Mouse (Mus musculus) heart, embryonic 14.5 days (tissue): ENCODE results near the gene Fam83b. TPM values are rescaled to one million over a fixed set of nuclear protein-coding genes. Genes with fewer than 3 reads are reported as not detected.

Experiments used
- ATAC-seq: fragments of 200-750 bp; cut with Nextera tagmentation; 2 replicates; pipeline ENCODE4 v1.8.0; 2017; ENCODE audit warnings: low read depth, moderate TSS enrichment; ENCODE audit not compliant: insufficient number of reproducible peaks, insufficient read depth, low FRiP score
- H3K27ac ChIP-seq, 2 experiments: fragments of 200-500 bp in 1 of 2; fragments of 300-500 bp in 1 of 2; sonication (generic) in 1 of 2; replicated peaks in 1 of 2; 2 replicates each; pipeline ENCODE4 v1.5.1; 2012 to 2014; ENCODE audit warnings: low read depth in 2 of 2, low read length in 2 of 2, control low read depth in 1 of 2, mild to moderate bottlenecking in 1 of 2, mixed read lengths in 1 of 2; ENCODE audit not compliant: control insufficient read depth in 1 of 2, insufficient read depth in 1 of 2
- H3K27me3 ChIP-seq: fragments of 300-500 bp; sonication (generic); 2 replicates; pipeline ENCODE4 v1.6.1; 2014; ENCODE audit warnings: mild to moderate bottlenecking, low read length, control low read depth; ENCODE audit not compliant: control insufficient read depth, insufficient read depth
- H3K36me3 ChIP-seq: fragments of 300-500 bp; sonication (generic); 2 replicates; pipeline ENCODE4 v1.6.1; 2014; ENCODE audit warnings: mild to moderate bottlenecking, control low read depth, low read length, mixed read lengths; ENCODE audit not compliant: control insufficient read depth, insufficient read depth
- H3K4me1 ChIP-seq, 2 experiments: fragments of 200-500 bp in 1 of 2; fragments of 300-500 bp in 1 of 2; sonication (generic) in 1 of 2; 2 replicates each; pipeline ENCODE4 v1.6.1; 2012 to 2014; ENCODE audit warnings: low read length in 2 of 2, control low read depth in 1 of 2, mixed read lengths in 1 of 2; ENCODE audit not compliant: control insufficient read depth in 2 of 2, insufficient read depth in 2 of 2
- H3K4me2 ChIP-seq: fragments of 300-500 bp; sonication (generic); 2 replicates; pipeline ENCODE4 v1.6.1; 2014; ENCODE audit warnings: mild to moderate bottlenecking, low read length
- H3K4me3 ChIP-seq, 2 experiments: fragments of 200-500 bp in 1 of 2; fragments of 300-500 bp in 1 of 2; sonication (generic) in 1 of 2; 2 replicates each; pipeline ENCODE4 v1.5.1; 2012 to 2014; ENCODE audit warnings: low read length in 2 of 2, mild to moderate bottlenecking in 2 of 2, control low read depth in 1 of 2, low read depth in 1 of 2, moderate library complexity in 1 of 2; ENCODE audit not compliant: control insufficient read depth in 1 of 2, insufficient read depth in 1 of 2
- H3K9ac ChIP-seq: fragments of 300-500 bp; sonication (generic); 2 replicates; pipeline ENCODE4 v1.6.1; 2014; ENCODE audit warnings: mild to moderate bottlenecking, low read length
- H3K9me3 ChIP-seq: fragments of 300-500 bp; sonication (generic); 2 replicates; pipeline ENCODE4 v1.6.1; 2016; ENCODE audit warnings: low read length, control low read depth; ENCODE audit not compliant: control insufficient read depth
- WGBS: fragments of 180-500 bp; shearing (Covaris S2); extraction: QIAGEN DNeasy Blood & Tissue Kit; methylation state at CpG from one replicate; pipeline ENCODE4 v1.1.7; 2014; 5-methylcytosine and 5-hydroxymethylcytosine counted together
- polyA plus RNA-seq: library from polyadenylated mRNA; unstranded; fragments of >200 nt; fragmentation: Nextera tagmentation; extraction: Ambion mirVana; gene quantifications from 2 replicates; pipeline ENCODE4 v1.2.1, GENCODE M21; 2014

The Fam83b gene
- polyA plus RNA-seq, 1 experiment from 2014 or later, result 0.43 TPM

DNA sequence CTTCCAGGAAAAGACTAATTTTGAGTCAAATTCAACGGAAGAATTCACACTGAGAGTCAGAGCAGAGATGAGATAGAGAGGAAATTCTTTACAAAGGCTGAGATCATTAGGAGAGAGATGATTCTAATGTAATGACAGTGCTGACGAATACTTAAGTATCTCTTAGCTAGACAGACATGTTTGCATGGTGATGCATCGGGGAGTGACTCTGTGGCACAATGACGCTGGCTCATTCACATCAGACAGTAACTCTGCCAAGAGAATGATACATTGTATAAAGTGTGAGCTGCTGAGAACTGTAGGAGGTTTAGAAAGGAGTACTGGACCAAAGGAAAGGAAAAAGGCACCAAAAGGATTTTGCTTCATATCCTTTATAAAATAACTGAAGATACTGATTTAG lies 26.2 kb downstream of the Fam83b start:
- no peak overlapping the region for H3K4me2 ChIP-seq
- no peaks in the 10 kb centered on the region for H3K4me1 ChIP-seq
- 59% methylated on average over 4 of the region's 4 CpGs for WGBS
- no peaks in the 10 kb centered on the region for H3K36me3 ChIP-seq
- no peak overlapping the region for H3K4me3 ChIP-seq
- no peak overlapping the region for H3K27ac ChIP-seq
- H3K27me3 ChIP-seq, result no peaks in the 10 kb centered on the region
- ATAC-seq, result no peak
- H3K9ac ChIP-seq, result no peak overlapping the region
- H3K9me3 ChIP-seq, result no peaks in the 10 kb centered on the region

DNA sequence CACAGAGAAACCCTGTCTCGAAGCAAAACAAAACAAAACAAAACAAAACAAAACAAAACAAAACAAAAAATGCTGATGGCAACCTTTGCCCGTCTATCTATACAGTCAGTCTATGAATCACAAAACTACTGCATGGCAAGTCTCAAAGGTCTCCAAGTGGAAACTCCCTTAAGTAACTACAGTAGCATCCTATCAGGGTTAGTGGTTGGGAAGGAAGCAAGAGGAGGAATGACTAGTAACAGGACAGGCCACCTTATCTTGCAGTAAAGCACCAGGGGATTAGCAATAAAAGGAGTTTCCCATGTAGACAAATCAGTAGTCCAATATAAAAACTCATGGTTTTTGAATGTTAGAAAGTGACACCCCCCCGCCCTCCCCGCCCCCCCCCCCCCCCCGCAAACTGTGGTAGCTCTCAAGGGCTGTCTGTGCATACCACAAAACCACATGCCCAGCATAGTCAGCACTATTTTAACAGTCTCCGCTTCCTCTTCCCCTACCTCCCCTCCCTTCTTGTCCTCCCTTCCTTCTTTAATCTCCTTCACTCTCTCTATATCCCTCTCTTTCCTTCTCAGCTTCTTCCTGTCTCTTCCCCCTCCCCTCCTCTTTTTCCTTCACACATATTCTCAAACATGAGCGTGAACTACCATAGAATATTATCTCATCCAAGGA lies 26.8 kb downstream of the Fam83b start:
- Histone ChIP-seq H3K4me3 (no peak overlapping the region), H3K27ac (no peak overlapping the region), H3K9ac (no peak overlapping the region), H3K27me3 (no peaks in the 10 kb centered on the region), H3K36me3 (no peaks in the 10 kb centered on the region), H3K4me2 (no peak overlapping the region), H3K9me3 (no peaks in the 10 kb centered on the region), H3K4me1 (no peaks in the 10 kb centered on the region)
- 73% methylated on average over 4 of the region's 7 CpGs for WGBS
- ATAC-seq, result no peak

DNA sequence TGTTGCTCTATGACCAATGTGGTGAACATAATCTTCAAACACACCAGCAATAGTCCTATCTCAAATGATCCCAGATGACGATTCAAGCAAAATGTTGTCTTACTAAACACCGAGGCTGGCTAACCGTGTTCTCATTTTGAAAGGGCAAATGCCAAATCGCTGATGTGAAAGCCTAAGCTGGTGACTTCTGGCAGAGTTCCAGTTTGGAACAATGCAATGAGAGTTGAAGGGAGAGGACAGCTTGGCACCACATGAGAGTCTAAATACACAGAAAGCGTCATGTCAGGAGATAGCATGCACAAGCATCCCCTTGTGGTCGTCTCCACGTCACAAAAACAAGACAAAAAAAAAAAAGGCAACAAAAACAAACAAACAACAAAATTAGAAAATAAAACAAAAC lies 27.6 kb downstream of the Fam83b start:
- 42% methylated on average over 7 of the region's 7 CpGs for WGBS

DNA sequence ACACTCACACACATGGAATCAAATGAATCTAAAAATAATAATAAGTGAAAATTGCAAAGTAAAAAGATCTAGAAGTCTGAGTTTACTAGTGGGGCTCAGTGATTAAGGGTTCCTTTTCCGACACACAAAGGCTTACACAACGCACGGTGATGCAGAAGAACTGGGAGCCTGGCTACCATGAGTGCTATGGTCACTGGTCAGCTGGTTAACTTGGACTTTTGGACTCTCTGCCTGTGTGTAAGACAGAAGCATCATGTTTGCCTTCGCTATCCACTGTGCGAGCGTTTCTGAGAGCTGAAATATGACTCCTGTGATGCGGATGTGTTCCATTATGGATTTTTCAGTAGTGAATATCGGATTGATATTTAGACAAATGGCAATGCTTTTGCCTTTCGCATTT lies 30.9 kb downstream of the Fam83b start:
- no peak overlapping the region for H3K27ac ChIP-seq
- H3K36me3 ChIP-seq, result no peaks in the 10 kb centered on the region
- no peaks in the 10 kb centered on the region for H3K27me3 ChIP-seq
- H3K9me3 ChIP-seq, result no peaks in the 10 kb centered on the region
- H3K4me3 ChIP-seq, result no peak overlapping the region
- no peak for ATAC-seq
- H3K4me2 ChIP-seq, result no peak overlapping the region
- WGBS, result 89% methylated on average over 9 of the region's 9 CpGs
- no peaks in the 10 kb centered on the region for H3K4me1 ChIP-seq
- no peak overlapping the region for H3K9ac ChIP-seq

More for the DNA sequence above, 27.6 kb downstream of the Fam83b start:
- no peak overlapping the region for H3K27ac ChIP-seq
- no peaks in the 10 kb centered on the region for H3K4me1 ChIP-seq
- ATAC-seq, result no peak
- H3K36me3 ChIP-seq, result no peaks in the 10 kb centered on the region
- no peak overlapping the region for H3K4me2 ChIP-seq
- H3K27me3 ChIP-seq, result no peaks in the 10 kb centered on the region
- H3K9me3 ChIP-seq, result no peaks in the 10 kb centered on the region
- H3K9ac ChIP-seq, result no peak overlapping the region
- H3K4me3 ChIP-seq, result no peak overlapping the region

DNA sequence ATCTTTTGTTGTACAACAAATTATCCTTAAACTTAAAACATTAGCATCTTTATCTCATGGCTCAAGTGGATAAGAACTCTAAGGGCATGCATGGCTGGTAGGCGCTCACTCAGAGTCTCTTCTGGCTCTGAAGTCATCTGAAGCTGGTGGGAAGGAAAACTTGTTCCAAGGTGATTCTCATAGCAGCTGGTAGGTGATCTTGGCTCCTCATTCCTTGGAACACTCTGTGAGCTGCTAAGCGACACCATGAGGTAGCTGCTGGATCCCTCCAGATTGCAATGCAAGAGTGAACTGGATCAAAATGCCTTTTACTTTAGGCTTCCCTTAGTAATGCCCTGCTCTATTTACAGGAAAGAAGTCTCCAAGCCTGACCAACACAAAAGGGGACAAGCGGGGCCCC lies 34.5 kb downstream of the Fam83b start:
- no peak overlapping the region for H3K4me2 ChIP-seq
- H3K9ac ChIP-seq, result no peak overlapping the region
- H3K27ac ChIP-seq, result no peak overlapping the region
- 89% methylated on average over 3 of the region's 3 CpGs for WGBS
- no peaks in the 10 kb centered on the region for H3K36me3 ChIP-seq
- H3K9me3 ChIP-seq, result no peaks in the 10 kb centered on the region
- H3K4me3 ChIP-seq, result no peak overlapping the region
- no peaks in the 10 kb centered on the region for H3K27me3 ChIP-seq
- ATAC-seq, result no peak
- no peaks in the 10 kb centered on the region for H3K4me1 ChIP-seq

DNA sequence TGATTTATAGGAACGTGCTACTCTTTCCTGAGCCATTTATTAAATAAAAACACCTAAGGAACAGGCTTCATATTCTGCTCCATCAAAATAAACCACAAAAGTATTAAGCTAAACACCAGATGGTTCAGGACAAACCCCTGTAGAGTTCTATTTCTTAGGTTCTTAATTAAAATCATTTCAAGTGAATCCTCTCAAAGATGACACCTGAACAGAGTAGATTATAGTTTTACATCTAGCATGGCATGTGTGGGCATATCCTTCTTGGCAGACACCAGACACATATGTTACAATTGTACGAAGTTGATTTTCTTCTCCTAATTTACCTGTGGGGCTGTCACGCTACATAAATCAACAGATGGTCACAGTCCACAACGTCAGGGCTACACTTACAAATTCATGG lies 35.5 kb downstream of the Fam83b start:
- Histone ChIP-seq H3K4me1 (no peaks in the 10 kb centered on the region), H3K4me2 (no peak overlapping the region), H3K4me3 (no peak overlapping the region), H3K27me3 (no peaks in the 10 kb centered on the region), H3K9ac (no peak overlapping the region), H3K9me3 (no peaks in the 10 kb centered on the region), H3K36me3 (no peaks in the 10 kb centered on the region), H3K27ac (no peak overlapping the region)
- WGBS, result 86% methylated on average over 4 of the region's 4 CpGs
- ATAC-seq, result no peak

DNA sequence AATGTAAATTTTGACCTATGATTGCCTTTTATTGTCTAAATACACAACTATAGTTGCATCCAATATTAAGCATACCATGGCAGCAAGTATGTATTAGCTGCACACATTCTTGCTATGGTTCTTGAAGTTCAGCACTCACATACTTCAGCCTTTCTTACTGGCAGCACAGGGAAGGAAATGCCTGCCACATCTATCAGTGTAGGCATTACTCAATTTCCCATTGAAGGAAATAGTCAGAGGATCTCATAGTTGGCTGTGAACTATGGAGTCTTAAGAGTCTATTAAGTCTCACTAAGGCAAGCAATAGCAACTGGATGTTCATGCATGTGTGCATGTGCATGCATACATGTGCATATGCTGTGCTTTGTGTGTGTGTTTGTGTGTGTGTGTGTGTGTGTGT lies 41.3 kb downstream of the Fam83b start:
- Histone ChIP-seq H3K9me3 (no peaks in the 10 kb centered on the region), H3K27me3 (no peaks in the 10 kb centered on the region), H3K27ac (no peak overlapping the region), H3K4me3 (no peak overlapping the region), H3K9ac (no peak overlapping the region), H3K4me2 (no peak overlapping the region), H3K4me1 (no peaks in the 10 kb centered on the region), H3K36me3 (no peaks in the 10 kb centered on the region)
- ATAC-seq, result no peak

DNA sequence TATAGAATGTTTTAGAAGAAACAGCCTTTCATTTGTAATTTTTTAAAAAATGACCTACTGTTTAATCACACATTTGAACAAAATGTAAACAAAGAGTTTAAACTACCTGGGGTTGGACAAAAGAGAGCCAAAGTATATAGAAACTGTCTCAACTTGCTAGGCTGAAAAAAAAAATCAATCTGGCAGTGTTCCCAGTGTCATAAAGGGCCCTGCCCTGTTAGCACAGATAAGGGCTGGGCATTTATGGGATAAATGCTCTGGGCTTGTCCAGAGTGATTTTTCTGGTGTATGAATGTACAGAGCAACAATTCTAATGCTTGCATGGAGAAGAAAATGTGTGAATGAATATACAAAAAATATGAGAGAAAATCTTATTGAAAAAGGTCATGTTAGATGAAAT lies 43.8 kb downstream of the Fam83b start:
- Histone ChIP-seq H3K4me1 (no peaks in the 10 kb centered on the region), H3K27ac (no peak overlapping the region), H3K9ac (no peak overlapping the region), H3K36me3 (no peaks in the 10 kb centered on the region), H3K4me2 (no peak overlapping the region), H3K4me3 (no peak overlapping the region), H3K9me3 (no peaks in the 10 kb centered on the region), H3K27me3 (no peaks in the 10 kb centered on the region)
- no peak for ATAC-seq
